Mouse (Mus musculus) heart, postnatal 0 days (tissue): ENCODE measurements around the gene Naa25. TPM values are rescaled to one million over a fixed set of nuclear protein-coding genes. Genes with fewer than 3 reads are reported as not detected.

Experiments used
- ATAC-seq: fragments of 200-750 bp; cut with Nextera tagmentation; 2 replicates; pipeline ENCODE4 v1.8.0; 2017; ENCODE audit warnings: low read depth, moderate number of reproducible peaks, moderate library complexity; ENCODE audit not compliant: insufficient read depth
- DNase-seq: peaks from one replicate; pipeline ENCODE4 v3.0.0-alpha.2; 2016; ENCODE audit warnings: low spot score
- H3K27ac ChIP-seq: fragments of 300-500 bp; sonication (generic); 2 replicates; pipeline ENCODE4 v1.5.1; 2014; ENCODE audit warnings: low read depth, mild to moderate bottlenecking
- H3K27me3 ChIP-seq: fragments of 300-500 bp; sonication (generic); 2 replicates; pipeline ENCODE4 v1.6.1; 2014; ENCODE audit warnings: low read length, mixed read lengths; ENCODE audit not compliant: control insufficient read depth, insufficient read depth
- H3K36me3 ChIP-seq: fragments of 300-500 bp; sonication (generic); replicated peaks from 2 replicates; pipeline ENCODE4 v1.6.1; 2014; ENCODE audit warnings: low read length, mixed read lengths; ENCODE audit not compliant: control insufficient read depth, insufficient read depth
- H3K4me1 ChIP-seq: fragments of 300-500 bp; sonication (generic); 2 replicates; pipeline ENCODE4 v1.6.1; 2014; ENCODE audit warnings: antibody characterized with exemption; ENCODE audit not compliant: control insufficient read depth, insufficient read depth
- H3K4me2 ChIP-seq: fragments of 300-500 bp; sonication (generic); 2 replicates; pipeline ENCODE4 v1.6.1; 2014; ENCODE audit warnings: low read depth, mild to moderate bottlenecking, low read length, moderate library complexity
- H3K4me3 ChIP-seq: fragments of 300-500 bp; sonication (generic); 2 replicates; pipeline ENCODE4 v1.5.1; 2014; ENCODE audit warnings: low read depth, low read length
- H3K9ac ChIP-seq: fragments of 300-500 bp; sonication (generic); replicated peaks from 2 replicates; pipeline ENCODE4 v1.6.1; 2014; ENCODE audit warnings: low read depth, low read length, mixed read lengths
- H3K9me3 ChIP-seq: fragments of 300-500 bp; sonication (generic); replicated peaks from 2 replicates; pipeline ENCODE4 v1.6.1; 2016; ENCODE audit warnings: low read length; ENCODE audit not compliant: control insufficient read depth
- CTCF ChIP-seq: IDR thresholded peaks from 2 replicates; pipeline ENCODE4 v1.5.1; 2016; ENCODE audit warnings: antibody characterized with exemption, control low read depth, low read depth
- EP300 ChIP-seq: IDR thresholded peaks from 2 replicates; pipeline ENCODE4 v1.6.1; 2016; ENCODE audit warnings: antibody characterized with exemption, low read depth
- WGBS: fragments of 180-500 bp; shearing (Covaris S2); extraction: QIAGEN DNeasy Blood & Tissue Kit; methylation state at CpG from one replicate; pipeline ENCODE4 v1.1.7; 2014; 5-methylcytosine and 5-hydroxymethylcytosine counted together
- polyA plus RNA-seq: library from polyadenylated mRNA; unstranded; fragments of >200 nt; fragmentation: Nextera tagmentation; extraction: Ambion mirVana; gene quantifications from 2 replicates; pipeline ENCODE4 v1.2.1, GENCODE M21; 2015
- total RNA-seq: library from RNA; depleted of rRNA; stranded (reverse); fragments of >200 nt; gene quantifications from 2 replicates; pipeline ENCODE4 v1.2.3, GENCODE M21; 2014; ENCODE audit warnings: low replicate concordance

Gene Naa25
- total and polyA plus RNA-seq, 2 experiments from 2014 or later: 15.8 to 21.4 TPM

- Histone ChIP-seq H3K9me3 (no peaks in the 10 kb centered on the region), H3K27me3 (no peaks in the 10 kb centered on the region), H3K27ac (no peak overlapping the region), H3K4me1 (no peaks in the 10 kb centered on the region), H3K4me3 (no peak overlapping the region), H3K4me2 (no peak overlapping the region), H3K9ac (no peak overlapping the region), H3K36me3 (peaks cover 82% of the 10 kb centered on the region)
- ATAC-seq (no peak), DNase-seq (no peak)
- no peak for TF ChIP-seq CTCF
- TF ChIP-seq EP300: no peak
- 87% methylated on average over 4 of the region's 4 CpGs for WGBS
Observed at GRCm38 (mm10) chr5:121410975-121411374, 13.2 kb downstream of the Naa25 start.

GRCm38 (mm10) chr5:121420721-121421120 is 23.0 kb downstream of the Naa25 start:
- H3K4me1 ChIP-seq: no peaks in the 10 kb centered on the region
- ATAC-seq (no peak), DNase-seq (no peak)
- WGBS: 92% methylated on average over 9 of the region's 9 CpGs
- H3K27ac ChIP-seq: no peak overlapping the region
- no peak overlapping the region for H3K9ac ChIP-seq
- no peak overlapping the region for H3K4me2 ChIP-seq
- H3K9me3 ChIP-seq: no peaks in the 10 kb centered on the region
- no peaks in the 10 kb centered on the region for H3K27me3 ChIP-seq
- TF ChIP-seq EP300 (no peak), CTCF (no peak)
- peaks cover 98% of the 10 kb centered on the region for H3K36me3 ChIP-seq
- H3K4me3 ChIP-seq: no peak overlapping the region

- no peak for DNase-seq
- no peak for ATAC-seq
- no peaks in the 10 kb centered on the region for H3K9me3 ChIP-seq
- peaks cover 98% of the 10 kb centered on the region for H3K36me3 ChIP-seq
- H3K9ac ChIP-seq: no peak overlapping the region
- 88% methylated on average over 6 of the region's 6 CpGs for WGBS
- H3K27ac ChIP-seq: no peak overlapping the region
- no peaks in the 10 kb centered on the region for H3K27me3 ChIP-seq
- H3K4me1 ChIP-seq: no peaks in the 10 kb centered on the region
- H3K4me3 ChIP-seq: no peak overlapping the region
- H3K4me2 ChIP-seq: no peak overlapping the region
- no peak for TF ChIP-seq CTCF
- no peak for TF ChIP-seq EP300
Observed at GRCm38 (mm10) chr5:121422787-121423186, 25.1 kb downstream of the Naa25 start.

- peaks cover 98% of the 10 kb centered on the region for H3K36me3 ChIP-seq
- H3K4me1 ChIP-seq: no peaks in the 10 kb centered on the region
- H3K9ac ChIP-seq: no peak overlapping the region
- H3K4me3 ChIP-seq: no peak overlapping the region
- no peak overlapping the region for H3K27ac ChIP-seq
- no peaks in the 10 kb centered on the region for H3K27me3 ChIP-seq
- ATAC-seq (no peak), DNase-seq (no peak)
- TF ChIP-seq EP300 (no peak), CTCF (no peak)
- no peak overlapping the region for H3K4me2 ChIP-seq
- WGBS: 82% methylated on average over 10 of the region's 10 CpGs
- no peaks in the 10 kb centered on the region for H3K9me3 ChIP-seq
Observed at GRCm38 (mm10) chr5:121423297-121423696, 25.6 kb downstream of the Naa25 start.

- no peak overlapping the region for H3K9ac ChIP-seq
- ATAC-seq (no peak), DNase-seq (no peak)
- H3K4me2 ChIP-seq: no peak overlapping the region
- H3K27ac ChIP-seq: no peak overlapping the region
- TF ChIP-seq CTCF: no peak
- no peak overlapping the region for H3K4me3 ChIP-seq
- H3K9me3 ChIP-seq: no peaks in the 10 kb centered on the region
- peaks cover 100% of the 10 kb centered on the region for H3K36me3 ChIP-seq
- WGBS: 84% methylated on average over 3 of the region's 3 CpGs
- H3K27me3 ChIP-seq: no peaks in the 10 kb centered on the region
- H3K4me1 ChIP-seq: no peaks in the 10 kb centered on the region
Observed at GRCm38 (mm10) chr5:121428954-121429353, 31.2 kb downstream of the Naa25 start.

- TF ChIP-seq EP300 (no peak), CTCF (no peak)
Observed at GRCm38 (mm10) chr5:121438131-121438530, 40.4 kb downstream of the Naa25 start.

More at GRCm38 (mm10) chr5:121438131-121438530, 40.4 kb downstream of the Naa25 start:
- no peaks in the 10 kb centered on the region for H3K4me1 ChIP-seq
- WGBS: 69% methylated on average over 5 of the region's 5 CpGs
- H3K9ac ChIP-seq: no peak overlapping the region
- no peak overlapping the region for H3K27ac ChIP-seq
- H3K4me3 ChIP-seq: no peak overlapping the region
- DNase-seq: no peak
- no peaks in the 10 kb centered on the region for H3K9me3 ChIP-seq
- H3K36me3 ChIP-seq: peaks cover 90% of the 10 kb centered on the region
- ATAC-seq: no peak
- no peak overlapping the region for H3K4me2 ChIP-seq
- H3K27me3 ChIP-seq: no peaks in the 10 kb centered on the region
